Mouse (Mus musculus): ENCODE results near the gene Abcg8. TPM values are rescaled to one million over a fixed set of nuclear protein-coding genes. Genes with fewer than 3 reads are reported as not detected.

Abcg8 gene
- total and polyA plus RNA-seq, 2 experiments from 2014 or later, result 0.10 to 0.17 TPM

DNA sequence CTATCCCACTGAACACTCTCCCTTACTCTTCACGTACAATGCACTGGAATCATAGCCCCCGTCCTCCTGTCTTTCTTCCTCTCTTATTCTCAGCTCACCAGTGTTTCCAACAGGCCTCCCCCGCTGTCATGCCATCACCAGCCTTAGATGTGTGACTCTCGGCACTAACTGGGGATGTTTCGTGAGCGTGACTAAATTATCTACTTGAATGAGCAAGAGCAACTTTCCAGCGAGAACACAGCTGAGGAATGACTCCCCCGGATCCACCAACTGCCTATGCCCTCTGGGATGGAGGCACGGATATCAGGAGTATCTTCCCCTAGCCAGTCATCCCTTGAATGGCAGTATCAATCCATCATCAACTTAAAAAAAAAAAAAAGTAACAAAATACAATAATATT, 47.9 kb downstream of the Abcg8 start:
- no peak for TF ChIP-seq CTCF (IDR thresholded peaks at IDR 0.05; ENCODE audit: low read depth)
- 73% methylated on average over 9 of the region's 9 CpGs for WGBS

DNA sequence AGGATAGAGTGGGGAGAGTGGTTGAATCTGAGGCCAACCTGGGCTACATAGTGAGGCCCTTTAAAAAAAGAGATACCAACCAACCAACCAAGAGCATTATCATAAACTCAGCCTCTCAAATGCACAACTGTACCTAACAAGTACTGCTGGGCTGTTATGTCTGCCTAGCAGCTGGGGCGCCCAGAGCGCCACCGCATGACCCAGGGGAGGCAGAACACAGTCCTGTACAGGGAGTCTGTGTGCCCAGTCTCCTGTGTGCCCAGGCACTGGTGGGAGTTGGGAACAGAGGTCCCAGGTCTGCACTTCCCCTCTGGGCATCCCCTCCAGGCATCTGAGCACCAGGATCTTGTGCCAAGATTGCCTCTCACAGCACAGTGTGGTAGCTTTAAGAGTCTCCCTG, 49.1 kb downstream of the Abcg8 start:
- Histone ChIP-seq H3K4me2 (ENCODE audit: low read depth) (no peak overlapping the region), H3K9ac (no peak overlapping the region), H3K27me3 (ENCODE audit: insufficient read depth, low read length) (no peaks in the 10 kb centered on the region), H3K9me3 (ENCODE audit: low read length) (no peaks in the 10 kb centered on the region), H3K4me1 (ENCODE audit: insufficient read depth) (no peaks in the 10 kb centered on the region), H3K36me3 (ENCODE audit: insufficient read depth) (peaks cover 27% of the 10 kb centered on the region), H3K4me3 (ENCODE audit: low read depth, low read length) (no peak overlapping the region), H3K27ac (ENCODE audit: low read depth, low read length) (no peak overlapping the region)
- WGBS, result 94% methylated on average over 3 of the region's 3 CpGs
- no peak for TF ChIP-seq CTCF (IDR thresholded peaks at IDR 0.05; ENCODE audit: low read depth)
- DNase-seq (no peak), ATAC-seq (no peak)

More for the DNA sequence above, 47.9 kb downstream of the Abcg8 start:
- no peaks in the 10 kb centered on the region for H3K27me3 ChIP-seq (ENCODE audit: insufficient read depth, low read length)
- ATAC-seq (no peak), DNase-seq (no peak)
- H3K27ac ChIP-seq (ENCODE audit: low read depth, low read length), result no peak overlapping the region
- H3K36me3 ChIP-seq (ENCODE audit: insufficient read depth), result peaks cover 26% of the 10 kb centered on the region
- H3K4me3 ChIP-seq (ENCODE audit: low read depth, low read length), result no peak overlapping the region
- no peak overlapping the region for H3K9ac ChIP-seq
- H3K4me1 ChIP-seq (ENCODE audit: insufficient read depth), result no peaks in the 10 kb centered on the region
- H3K9me3 ChIP-seq (ENCODE audit: low read length), result no peaks in the 10 kb centered on the region
- no peak overlapping the region for H3K4me2 ChIP-seq (ENCODE audit: low read depth)

DNA sequence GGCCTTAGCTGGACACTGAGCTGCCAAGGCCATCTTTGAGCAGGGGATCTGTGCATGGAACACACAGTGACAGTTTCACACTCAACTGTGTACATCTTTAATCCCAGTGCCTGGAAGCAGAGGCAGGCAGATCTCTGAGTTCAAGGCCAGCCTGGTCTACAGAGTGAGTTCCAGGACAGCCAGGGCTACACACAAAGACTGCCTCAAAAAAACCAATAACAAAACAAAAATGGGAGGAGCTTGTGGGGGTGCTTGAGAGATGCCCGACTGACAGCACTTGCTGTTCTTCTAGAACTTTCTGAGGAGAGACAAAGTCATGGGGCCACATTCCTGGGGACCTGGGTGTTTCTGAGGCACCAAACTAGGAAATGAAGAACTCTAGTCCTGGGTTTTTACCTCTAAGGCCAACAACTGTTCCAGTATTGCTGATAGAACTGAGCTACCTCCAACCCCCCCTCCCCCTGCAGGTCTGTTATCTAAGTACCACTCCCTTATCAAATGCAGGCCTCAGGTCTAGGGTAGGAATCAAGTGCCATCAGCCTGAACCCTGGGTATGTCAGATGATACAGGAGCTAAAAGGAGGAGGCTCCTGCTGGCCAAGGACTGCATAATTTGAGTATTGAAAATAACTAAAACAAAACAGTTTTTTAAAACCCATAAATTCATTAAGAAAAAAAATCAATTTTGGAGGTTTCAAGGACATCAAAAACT, 52.3 kb downstream of the Abcg8 start:
- no peak overlapping the region for H3K27ac ChIP-seq (ENCODE audit: low read depth, low read length)
- H3K4me1 ChIP-seq (ENCODE audit: insufficient read depth), result no peaks in the 10 kb centered on the region
- TF ChIP-seq CTCF (IDR thresholded peaks at IDR 0.05; ENCODE audit: low read depth), result no peak
- H3K4me2 ChIP-seq (ENCODE audit: low read depth), result no peak overlapping the region
- no peak overlapping the region for H3K9ac ChIP-seq
- DNase-seq (no peak), ATAC-seq (no peak)
- WGBS, result 67% methylated on average over 1 of the region's 1 CpGs
- H3K4me3 ChIP-seq (ENCODE audit: low read depth, low read length), result no peak overlapping the region
- H3K36me3 ChIP-seq (ENCODE audit: insufficient read depth), result peaks cover 34% of the 10 kb centered on the region
- no peaks in the 10 kb centered on the region for H3K9me3 ChIP-seq (ENCODE audit: low read length)
- no peaks in the 10 kb centered on the region for H3K27me3 ChIP-seq (ENCODE audit: insufficient read depth, low read length)

DNA sequence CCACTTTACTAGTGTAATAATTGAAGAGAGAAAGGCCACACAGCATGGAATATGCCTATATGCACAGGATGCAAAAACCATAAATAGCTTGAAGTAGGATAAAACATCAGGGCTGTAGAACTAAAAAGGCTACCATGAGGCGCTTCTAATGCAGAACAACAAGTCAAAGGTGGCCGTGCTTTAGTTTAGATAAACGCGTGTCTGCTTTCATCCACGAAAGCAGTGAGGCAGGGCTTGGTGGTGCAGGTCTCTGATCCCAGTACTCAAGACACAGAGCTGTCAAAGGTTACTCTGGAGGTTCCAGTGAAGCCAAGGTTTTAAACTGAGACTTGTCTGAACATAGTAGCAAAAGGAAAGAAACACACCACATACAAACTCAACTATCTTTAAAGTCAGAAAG, 53.0 kb downstream of the Abcg8 start:
- H3K4me3 ChIP-seq (ENCODE audit: low read depth, low read length), result no peak overlapping the region
- no peak overlapping the region for H3K4me2 ChIP-seq (ENCODE audit: low read depth)
- no peak overlapping the region for H3K27ac ChIP-seq (ENCODE audit: low read depth, low read length)
- H3K9ac ChIP-seq, result no peak overlapping the region
- H3K36me3 ChIP-seq (ENCODE audit: insufficient read depth), result peaks cover 34% of the 10 kb centered on the region
- WGBS, result 92% methylated on average over 5 of the region's 5 CpGs
- DNase-seq, result no peak
- no peaks in the 10 kb centered on the region for H3K27me3 ChIP-seq (ENCODE audit: insufficient read depth, low read length)
- no peaks in the 10 kb centered on the region for H3K4me1 ChIP-seq (ENCODE audit: insufficient read depth)
- H3K9me3 ChIP-seq (ENCODE audit: low read length), result no peaks in the 10 kb centered on the region
- no peak for TF ChIP-seq CTCF (IDR thresholded peaks at IDR 0.05; ENCODE audit: low read depth)
- ATAC-seq, result no peak

DNA sequence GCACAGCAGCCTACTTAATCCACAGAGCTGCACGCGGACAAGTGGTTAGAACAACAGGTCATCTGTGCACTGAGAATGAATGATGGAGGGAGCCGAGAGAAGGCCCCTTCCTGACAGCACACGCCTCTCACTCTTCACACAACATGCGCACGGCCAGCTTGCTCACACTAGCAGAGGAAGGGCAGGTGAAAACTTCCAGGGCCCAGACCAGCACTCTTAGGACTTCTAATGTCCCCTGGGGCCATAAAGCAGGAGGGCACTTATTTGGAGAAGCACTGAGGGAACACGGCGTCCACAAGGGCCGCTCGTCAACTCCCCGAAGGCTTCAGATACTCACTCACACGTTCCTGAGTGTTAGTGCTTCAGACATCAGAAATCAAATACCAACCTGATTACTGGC, 55.3 kb downstream of the Abcg8 start:
- WGBS, result 94% methylated on average over 12 of the region's 12 CpGs
- peaks cover 24% of the 10 kb centered on the region for H3K36me3 ChIP-seq (ENCODE audit: insufficient read depth)

DNA sequence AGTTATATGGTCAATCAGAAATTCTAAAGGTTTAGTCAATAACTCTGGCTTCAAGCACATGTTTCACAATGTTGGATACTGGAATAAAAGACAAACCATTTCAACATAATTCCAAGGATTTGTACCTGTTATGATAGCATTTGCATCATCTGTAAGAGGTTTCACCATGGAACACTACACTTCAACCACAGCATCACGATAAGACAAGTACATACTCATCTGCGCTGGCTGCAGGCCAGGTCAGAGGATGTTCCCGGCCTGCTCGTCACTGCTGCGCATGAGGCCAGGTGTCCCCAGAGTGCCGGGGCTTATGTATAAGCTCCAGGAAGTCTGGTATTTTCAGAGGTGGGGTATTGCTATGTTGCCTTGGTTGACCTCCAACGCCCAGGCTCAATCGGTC, 56.5 kb downstream of the Abcg8 start:
- Histone ChIP-seq H3K4me1 (ENCODE audit: insufficient read depth) (no peaks in the 10 kb centered on the region), H3K27ac (ENCODE audit: low read depth, low read length) (no peak overlapping the region), H3K27me3 (ENCODE audit: insufficient read depth, low read length) (no peaks in the 10 kb centered on the region), H3K4me2 (ENCODE audit: low read depth) (no peak overlapping the region), H3K36me3 (ENCODE audit: insufficient read depth) (peaks cover 21% of the 10 kb centered on the region), H3K4me3 (ENCODE audit: low read depth, low read length) (no peak overlapping the region), H3K9me3 (ENCODE audit: low read length) (no peaks in the 10 kb centered on the region), H3K9ac (no peak overlapping the region)
- ATAC-seq, result no peak
- TF ChIP-seq CTCF (IDR thresholded peaks at IDR 0.05; ENCODE audit: low read depth), result no peak
- no peak for DNase-seq
- 90% methylated on average over 8 of the region's 8 CpGs for WGBS

More for the DNA sequence above, 55.3 kb downstream of the Abcg8 start:
- Histone ChIP-seq H3K27me3 (ENCODE audit: insufficient read depth, low read length) (no peaks in the 10 kb centered on the region), H3K9ac (no peak overlapping the region), H3K4me2 (ENCODE audit: low read depth) (no peak overlapping the region), H3K4me3 (ENCODE audit: low read depth, low read length) (no peak overlapping the region), H3K27ac (ENCODE audit: low read depth, low read length) (no peak overlapping the region), H3K4me1 (ENCODE audit: insufficient read depth) (no peaks in the 10 kb centered on the region), H3K9me3 (ENCODE audit: low read length) (no peaks in the 10 kb centered on the region)
- DNase-seq, result no peak
- no peak for TF ChIP-seq CTCF (IDR thresholded peaks at IDR 0.05; ENCODE audit: low read depth)
- no peak for ATAC-seq

DNA sequence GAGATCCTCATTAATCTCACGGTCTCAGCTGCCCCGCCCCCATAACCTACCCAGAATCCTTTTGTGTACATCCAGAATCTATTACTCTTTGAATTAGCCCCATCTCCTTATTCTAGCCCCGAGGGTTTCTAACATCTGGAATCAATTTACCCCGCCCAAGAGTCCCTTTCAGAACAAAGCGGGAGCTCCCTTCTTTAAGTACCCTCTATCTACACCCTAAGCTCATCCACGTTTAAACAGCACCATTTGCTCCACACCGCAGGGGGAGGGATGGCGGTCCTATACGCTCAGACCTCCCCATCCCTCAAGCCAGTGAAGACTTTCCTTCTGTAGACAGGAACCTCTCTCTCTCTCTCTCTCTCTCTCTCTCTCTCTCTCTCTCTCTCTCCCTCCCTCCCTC, 60.6 kb downstream of the Abcg8 start:
- H3K4me1 ChIP-seq (ENCODE audit: insufficient read depth), result no peaks in the 10 kb centered on the region
- DNase-seq (no peak), ATAC-seq (no peak)
- TF ChIP-seq CTCF (IDR thresholded peaks at IDR 0.05; ENCODE audit: low read depth), result no peak
- H3K4me3 ChIP-seq (ENCODE audit: low read depth, low read length), result no peak overlapping the region
- no peak overlapping the region for H3K4me2 ChIP-seq (ENCODE audit: low read depth)
- no peak overlapping the region for H3K9ac ChIP-seq
- H3K27ac ChIP-seq (ENCODE audit: low read depth, low read length), result no peak overlapping the region
- H3K36me3 ChIP-seq (ENCODE audit: insufficient read depth), result peaks cover 10% of the 10 kb centered on the region; the same call in 1 of the 2 replicates
- no peaks in the 10 kb centered on the region for H3K9me3 ChIP-seq (ENCODE audit: low read length)
- WGBS, result 77% methylated on average over 9 of the region's 9 CpGs
- no peaks in the 10 kb centered on the region for H3K27me3 ChIP-seq (ENCODE audit: insufficient read depth, low read length)
